8 mouse cellular contexts compared by ENCODE assay signal in genomic region chr2:170507734-170508133, GRCm38 (mm10). TPM values are rescaled to one million over a fixed set of nuclear protein-coding genes. Genes with fewer than 3 reads are reported as not detected.
DNase-seq lines count a peak whose midpoint lies in the region.

No protein-coding gene starts in this region.

- DNase-seq in CD4-positive helper T cell, adult 2 months (ENCODE audit: low read depth, low spot score): peak; percentile 82
- DNase-seq in ZHBTc4 (ENCODE audit: low read depth, low spot score): peak; percentile 83
- DNase-seq in cerebellum, postnatal 36 days: peak; percentile 80 to 90
- DNase-seq in gastrocnemius, postnatal 25 days: peak; percentile 53
- DNase-seq in layer of hippocampus, adult 18-20 months (ENCODE audit: low spot score in 2 of 2): peak; percentile 73 to 94
- peak; percentile 87 for DNase-seq in lung, postnatal 10 days
- DNase-seq in right cerebral cortex, postnatal 14 days: peak; percentile 77
- DNase-seq in urinary bladder, postnatal 25 days (ENCODE audit: low spot score): peak; percentile 75

RNA-seq across cellular contexts. Expression of gene Cyp24a1, which starts 10.8 kb away (rescaled TPM):
- total RNA-seq in gastrocnemius, postnatal 25 days (2021): not detected
- not detected for total RNA-seq in layer of hippocampus, adult 18-20 months (2021)

RNA-seq across cellular contexts. Expression of gene Pfdn4, which starts 11.5 kb away (rescaled TPM):
- total RNA-seq in gastrocnemius, postnatal 25 days (2021): 10 to 100 TPM; 12.9 to 14.2 TPM
- total RNA-seq in layer of hippocampus, adult 18-20 months (2021): 10 to 100 TPM; 25.9 to 29.2 TPM

Comparison
In these comparisons a context has a peak if more than half of its experiments do, and no peak if none do; other contexts are left out.
1. Peak in every context shown above with its lines: DNase-seq.